Mouse (Mus musculus) heart, postnatal 25 days (tissue): ENCODE measurements at regions not wholly inside any gene's neighbourhood (a gene's known extent, or its start where the extent isn't known, plus 50 kb on each side); places are given as distances from the start of the nearest gene placed in this dataset.

ENCODE experiments used
- DNase-seq: peaks from one replicate; pipeline ENCODE4 v3.0.0; 2022; ENCODE audit warnings: low spot score
- intact Hi-C: fragments of 180-260 bp; cut with DNase I; formaldehyde crosslinking; loops from one replicate; pipeline ENCODE4 v1.15.1; 2025

- intact Hi-C loops, result no loop called here
- DNase-seq, result no peak
Observed at GRCm38 (mm10) chr5:21109030-21109429, 53.3 kb upstream of the Ptpn12 start.

DNA sequence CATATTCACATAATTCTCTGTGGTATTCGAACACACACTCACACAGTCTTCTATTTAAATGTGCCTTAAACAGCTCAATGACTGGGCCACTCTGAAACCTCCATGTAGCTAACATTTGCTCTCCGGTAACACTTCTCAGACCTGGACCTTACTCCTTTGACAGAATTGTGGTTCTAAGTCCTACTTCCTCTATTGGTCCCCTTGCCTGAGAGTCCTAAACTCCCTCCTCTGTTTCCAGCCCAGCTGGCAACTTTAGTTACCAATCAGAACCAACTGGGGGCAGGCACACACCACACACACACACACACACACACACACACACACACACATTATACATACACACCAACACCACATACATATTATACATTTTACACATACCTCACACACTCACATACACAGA lies 57.7 kb upstream of the Ptpn12 start:
- intact Hi-C loops, result no loop called here

DNA sequence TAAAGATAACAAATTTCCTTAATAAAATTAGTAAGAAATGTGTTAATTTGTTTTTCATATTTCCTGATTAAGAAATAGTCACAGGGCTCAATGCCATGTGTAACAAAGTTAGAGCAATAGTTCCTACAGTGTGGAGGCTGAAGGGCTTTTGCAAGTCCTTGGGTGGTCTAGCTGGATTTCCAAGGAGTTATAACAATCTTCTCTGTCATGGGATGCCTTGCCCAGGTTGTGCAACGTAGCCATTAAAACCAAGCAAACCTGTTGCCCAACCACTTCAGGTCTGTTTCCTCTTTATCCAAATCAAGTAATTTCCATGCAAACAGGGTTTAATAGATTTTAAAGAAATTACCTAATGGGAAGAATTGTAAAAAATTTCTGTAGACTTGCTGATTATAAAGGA lies 59.8 kb upstream of the Ptpn12 start:
- intact Hi-C loops, result no loop called here
- DNase-seq, result no peak

More for the DNA sequence above, 57.7 kb upstream of the Ptpn12 start:
- DNase-seq, result no peak

- intact Hi-C loops, result no loop called here
Observed at GRCm38 (mm10) chr5:21123081-21123480, 63.0 kb upstream of the Gsap start.

DNA sequence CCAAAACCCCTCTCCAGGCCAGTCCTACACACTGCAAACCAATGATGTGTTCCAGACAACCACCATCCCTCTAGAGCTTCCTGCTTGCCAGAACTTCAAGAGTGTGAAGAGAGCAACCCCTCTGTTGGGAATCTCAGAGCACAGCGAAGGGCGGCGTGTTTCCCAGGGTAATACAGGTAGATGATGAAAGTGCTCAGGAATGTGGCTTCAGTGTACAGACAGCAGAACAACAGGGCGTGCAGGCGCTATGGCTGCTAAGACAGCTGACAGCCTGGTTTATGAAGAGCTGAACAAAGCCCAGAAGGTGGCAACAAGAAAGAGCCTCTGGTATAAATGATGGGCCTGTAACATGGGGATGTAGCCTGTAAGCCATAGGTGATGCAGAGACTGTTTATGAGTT lies 61.0 kb upstream of the Gsap start:
- DNase-seq, result no peak

More at GRCm38 (mm10) chr5:21123081-21123480, 63.0 kb upstream of the Gsap start:
- DNase-seq, result no peak

DNA sequence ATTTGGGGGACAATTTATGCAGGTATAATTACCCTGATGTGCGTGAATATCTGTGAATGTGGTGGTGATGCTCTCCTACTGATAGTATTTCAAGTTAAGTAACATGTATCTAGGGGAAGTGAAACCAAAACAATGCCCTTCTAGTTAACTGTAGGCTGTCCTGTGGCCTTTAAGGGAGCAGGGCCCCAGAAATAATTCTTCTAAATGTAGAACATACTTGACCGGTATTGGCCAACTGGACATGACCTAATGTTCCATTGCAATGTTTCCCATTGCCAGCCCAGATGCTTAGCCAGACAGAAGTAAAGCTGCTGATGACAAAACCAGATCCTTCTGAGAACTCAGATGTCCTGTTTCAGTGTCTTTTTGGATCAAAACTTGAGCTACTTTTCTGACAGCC lies 54.9 kb upstream of the Gsap start:
- intact Hi-C loops, result no loop called here
- DNase-seq, result peak; percentile 7

More for the DNA sequence above, 61.0 kb upstream of the Gsap start:
- intact Hi-C loops, result no loop called here

DNA sequence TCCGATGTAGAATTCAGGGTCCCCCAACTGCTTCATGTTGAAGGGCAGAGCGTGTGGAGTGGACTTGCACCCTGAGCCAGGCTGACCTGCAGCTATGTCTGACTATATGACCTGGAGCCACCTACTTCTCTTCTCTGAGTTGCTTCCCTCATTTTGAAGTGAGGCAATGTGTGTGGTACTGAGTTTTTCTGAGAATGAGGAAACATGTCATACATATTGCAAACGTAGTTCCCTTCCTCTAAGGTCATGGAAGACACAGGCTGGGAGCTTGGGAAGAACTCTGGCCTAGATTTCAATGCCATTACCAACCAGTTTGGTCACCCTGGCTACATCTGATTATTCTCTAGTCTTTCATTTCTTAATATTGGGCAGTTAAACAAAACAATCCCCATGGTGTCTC lies 54.1 kb upstream of the Gsap start:
- DNase-seq, result no peak
- intact Hi-C loops, result no loop called here

DNA sequence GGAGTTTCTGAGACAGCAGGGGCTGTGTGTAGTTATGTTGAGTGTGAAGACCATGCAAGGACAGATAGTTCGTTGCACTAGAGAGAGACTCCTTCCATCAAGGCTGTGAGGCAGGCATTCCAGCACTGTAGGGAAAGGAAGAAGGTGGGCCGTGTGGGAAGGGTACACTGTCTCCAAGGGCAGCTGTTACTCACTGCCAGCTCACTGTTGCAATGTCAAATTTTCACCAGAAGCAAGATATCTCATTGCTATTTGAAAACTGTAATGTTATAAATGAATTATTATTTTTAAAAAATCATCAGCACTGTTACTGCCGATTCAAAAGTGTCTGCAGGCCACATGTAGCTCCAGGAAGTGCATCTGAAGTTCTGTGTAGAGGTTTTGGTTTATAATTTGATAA lies 50.6 kb upstream of the Gsap start:
- DNase-seq, result no peak
- intact Hi-C loops, result no loop called here

- intact Hi-C loops, result no loop called here
- no peak for DNase-seq
Observed at GRCm38 (mm10) chr5:21136081-21136480, 50.0 kb upstream of the Gsap start.
